Mouse (Mus musculus): ENCODE data around the gene Gm49345.
A peak's percentile ranks its signal among the peaks of the same experiment; 100 is the strongest.
"Not testable (repeated sequence)": the region's sequence is repeated elsewhere in the genome, so short reads cannot be mapped to it uniquely, and the experiment has no call there.

Gene Gm49345

DNA sequence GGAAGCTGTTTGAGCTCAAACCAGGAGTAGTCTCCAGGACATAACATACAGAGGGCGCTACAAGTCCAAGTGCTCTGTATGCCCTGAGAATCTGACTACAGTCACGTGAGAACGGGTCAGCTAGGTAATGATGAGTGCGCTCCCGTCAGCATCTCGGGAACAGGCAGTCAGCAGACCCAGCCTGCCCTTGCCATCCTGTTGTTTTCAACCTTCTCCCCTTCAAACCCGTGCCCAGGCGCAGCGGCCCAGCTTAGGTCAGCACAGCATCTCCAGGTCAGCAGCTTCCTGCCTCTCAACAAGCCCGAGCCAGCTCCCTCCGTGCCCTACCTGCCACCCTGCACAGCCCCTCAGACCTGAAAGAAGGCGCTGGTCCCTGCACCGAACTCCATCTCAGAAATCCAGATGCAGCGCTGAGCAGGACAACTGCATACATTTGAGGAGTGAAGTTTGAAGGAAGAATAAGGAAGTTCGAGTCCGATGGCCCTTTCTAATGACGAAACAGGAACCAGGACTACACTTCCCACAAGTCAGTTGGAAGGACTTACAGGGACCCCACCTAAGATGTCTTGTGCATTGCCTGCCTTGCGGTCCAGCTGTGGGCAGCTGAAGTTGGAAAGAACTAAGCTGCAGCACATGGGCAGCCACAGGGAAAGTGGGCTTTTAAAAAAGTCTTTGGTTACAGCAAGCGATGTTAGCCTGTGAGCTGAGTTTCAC, at the start of gene Gm49345, which contains the start of gene Zfp729a:
Gene Gm49345 (minus strand): TSS at position 476 of the 714 bp plus-strand sequence.
Gene Zfp729a (minus strand): TSS at position 498 of the 714 bp plus-strand sequence.
- peak; percentile 84 for DNase-seq (ENCODE audit: extremely low spot score, low spot score)

DNA sequence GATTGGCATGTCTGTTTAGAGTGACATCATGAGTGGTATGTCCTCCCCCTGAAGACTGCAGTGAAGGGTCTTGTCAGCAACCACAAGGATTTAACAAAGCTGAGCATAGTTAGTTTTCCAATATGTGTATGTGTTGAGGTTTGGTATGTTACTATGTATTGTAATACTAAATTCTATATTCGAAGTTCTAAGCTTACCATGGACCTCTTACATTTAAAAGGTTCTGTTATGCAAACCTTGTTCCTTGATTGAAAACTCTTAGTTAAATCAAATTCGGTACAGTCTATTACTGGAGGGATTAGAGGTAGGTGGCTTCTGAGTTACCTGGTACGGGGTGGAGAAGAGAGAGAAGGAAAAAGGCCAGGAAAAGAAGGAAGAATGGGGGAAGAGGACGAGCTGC, 49.4 kb upstream of the Gm49345 start, which contains the start of gene Zfp738:
Gene Zfp738 (minus strand): TSS at position 101 of the 400 bp plus-strand sequence.
- DNase-seq (ENCODE audit: extremely low spot score, low spot score): no peak

DNA sequence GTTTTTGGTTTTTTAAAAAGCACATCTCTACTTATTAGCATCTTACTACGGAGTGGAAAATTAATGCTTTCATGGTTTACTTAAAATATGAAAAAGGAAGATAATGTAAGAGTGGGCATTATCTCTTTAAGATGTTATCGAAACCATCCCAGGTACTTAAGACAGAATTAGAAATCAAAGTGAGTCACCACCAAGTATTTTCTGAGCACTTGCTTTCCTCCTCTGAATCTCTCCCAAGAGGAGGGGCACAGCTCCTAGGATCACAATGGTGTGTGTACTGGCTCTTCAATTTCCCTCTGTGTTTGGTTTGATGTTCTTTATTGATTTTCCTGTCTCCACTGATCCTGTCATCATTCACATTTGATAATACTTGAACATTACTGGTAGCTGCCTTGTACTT, 46.3 kb upstream of the Gm49345 start:
- DNase-seq (ENCODE audit: extremely low spot score, low spot score): not testable (repeated sequence)

GRCm38 (mm10) chr13:67682959-67683735, 45.6 kb upstream of the Gm49345 start:
- DNase-seq (ENCODE audit: extremely low spot score, low spot score): peak; percentile 78

DNA sequence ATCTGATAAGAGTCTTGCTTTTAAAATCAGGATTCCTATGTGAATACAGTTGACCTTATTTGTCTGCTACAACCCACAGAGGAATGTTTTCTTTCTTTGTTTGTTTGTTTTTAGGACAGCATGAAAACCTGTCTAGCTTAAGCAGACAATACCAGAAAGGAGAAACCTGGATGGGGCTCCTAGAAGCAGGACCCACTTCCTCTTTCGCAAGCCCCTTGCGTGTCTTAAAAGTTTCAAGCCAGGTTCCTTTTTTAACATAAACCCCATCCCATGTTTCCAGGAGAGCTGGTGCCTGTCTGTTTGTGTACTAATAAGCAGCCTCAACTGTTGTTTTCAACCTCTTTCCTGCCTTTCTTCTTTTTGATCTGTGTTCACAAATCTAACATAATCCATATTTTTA, 37.3 kb upstream of the Gm49345 start:
- no peak for DNase-seq (ENCODE audit: extremely low spot score, low spot score)

GRCm38 (mm10) chr13:67652496-67652895, 14.9 kb upstream of the Gm49345 start:
- no peak for DNase-seq (ENCODE audit: extremely low spot score, low spot score)

DNA sequence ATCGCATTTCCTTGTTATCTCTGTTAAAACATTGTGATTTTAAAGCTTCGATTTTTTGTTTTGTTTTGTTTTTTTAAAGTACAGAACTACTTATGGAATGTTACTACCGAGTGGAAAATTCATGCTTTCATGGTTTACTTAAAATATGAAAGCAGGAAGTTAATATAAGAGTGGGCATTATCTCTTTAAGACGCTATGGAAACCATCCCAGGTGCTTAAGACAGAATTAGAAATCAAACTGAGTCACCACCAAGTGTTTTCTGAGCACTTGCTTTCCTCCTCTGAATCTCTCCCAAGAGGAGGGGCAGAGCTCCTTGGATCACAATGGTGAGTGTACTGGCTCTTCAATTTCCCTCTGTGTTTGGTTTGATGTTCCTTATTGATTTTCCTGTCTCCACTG, 27.5 kb downstream of the Gm49345 start:
- DNase-seq (ENCODE audit: extremely low spot score, low spot score): no peak

- DNase-seq (ENCODE audit: extremely low spot score, low spot score): peak; percentile 89
These were observed 28.3 kb downstream of the Gm49345 start, which contains the start of gene Zfp729b for GRCm38 (mm10) chr13:67609066-67609876. Gene Zfp729b (minus strand): TSS chr13:67609707.

DNA sequence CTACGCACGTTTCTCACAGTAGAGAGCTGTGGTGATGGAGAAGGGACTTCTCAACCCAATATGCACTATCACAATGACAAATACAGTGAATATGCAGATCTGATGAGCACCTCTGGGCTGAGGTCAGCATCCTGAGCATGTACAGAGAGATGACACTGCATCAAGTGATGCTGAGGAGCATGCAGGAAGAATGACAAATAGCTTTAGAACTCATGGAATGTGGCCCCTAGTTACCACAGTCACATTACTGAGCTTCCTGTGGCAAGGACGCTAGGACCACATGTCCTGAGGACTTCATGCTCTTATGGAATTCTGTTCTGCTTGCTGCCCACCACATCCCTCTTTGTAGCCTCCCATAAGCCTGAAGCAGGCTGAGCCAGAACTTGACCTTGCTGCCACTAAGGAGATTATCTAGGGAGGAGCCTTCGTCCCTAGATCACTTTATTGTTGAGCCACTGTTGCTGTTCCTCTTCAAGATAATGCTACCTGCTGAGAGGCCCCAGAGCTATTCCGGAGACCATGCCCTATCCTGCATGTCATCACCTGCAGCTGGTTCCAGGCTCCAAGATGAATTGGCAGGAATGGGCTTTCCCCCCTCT, 64.9 kb downstream of the Gm49345 start:
- DNase-seq (ENCODE audit: extremely low spot score, low spot score): no peak

- no peak for DNase-seq (ENCODE audit: extremely low spot score, low spot score)
These were observed 83.8 kb downstream of the Gm49345 start, which contains the start of gene Zfp748 for GRCm38 (mm10) chr13:67553730-67554129. Gene Zfp748 (minus strand): TSS chr13:67553830.

GRCm38 (mm10) chr13:67552505-67553346, 84.8 kb downstream of the Gm49345 start:
- DNase-seq (ENCODE audit: extremely low spot score, low spot score): peak; percentile 87

DNA sequence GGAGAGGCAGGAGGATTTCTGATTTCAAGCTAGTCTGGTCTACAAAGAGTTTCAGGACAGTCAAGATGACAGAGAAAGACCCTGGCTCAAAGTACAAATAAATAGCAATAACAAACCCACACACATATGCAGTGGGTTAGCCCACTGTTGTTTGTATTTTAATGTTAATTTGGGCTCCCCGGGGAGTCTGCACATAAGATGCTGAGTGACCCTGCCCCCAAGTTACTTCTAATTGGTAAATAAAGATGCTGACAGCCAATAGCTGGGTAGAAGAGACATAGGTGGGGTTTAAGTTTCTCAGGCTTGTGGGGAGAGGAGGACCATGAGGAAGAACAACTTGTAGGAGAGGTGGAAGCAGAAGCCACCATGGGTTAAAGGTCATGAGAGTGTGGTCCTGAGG, 91.6 kb downstream of the Gm49345 start:
- no peak for DNase-seq (ENCODE audit: extremely low spot score, low spot score)

Measured in neural tube, embryonic 10.5 days (tissue).